Mouse (Mus musculus) lung, adult 2 months (tissue): ENCODE results near the gene Mgat5b. TPM values are rescaled to one million over a fixed set of nuclear protein-coding genes. Genes with fewer than 3 reads are reported as not detected.

Experiments used
- DNase-seq: peaks from one replicate; pipeline ENCODE4 v3.0.0; 2022
- H3K4me1 ChIP-seq: fragments of 200-500 bp; 2 replicates; pipeline ENCODE4 v1.6.1; 2011; ENCODE audit warnings: low read length; ENCODE audit not compliant: control insufficient read depth, insufficient read depth
- H3K4me3 ChIP-seq: fragments of 200-500 bp; replicated peaks from 2 replicates; pipeline ENCODE3; 2011; ENCODE audit warnings: low read depth, mild to moderate bottlenecking, control low read depth, low read length; ENCODE audit errors: extremely low read depth
- CTCF ChIP-seq: fragments of 200-500 bp; IDR thresholded peaks from 2 replicates; pipeline ENCODE4 v1.5.1; 2011; ENCODE audit warnings: mild to moderate bottlenecking, low read length, control low read depth; ENCODE audit not compliant: insufficient read depth
- POLR2A ChIP-seq: fragments of 200-500 bp; IDR thresholded peaks from 2 replicates; pipeline ENCODE4 v1.6.1; 2011; ENCODE audit warnings: low read depth, mild to moderate bottlenecking, control low read depth, low read length, borderline replicate concordance; ENCODE audit errors: extremely low read depth
- WGBS: fragments of 180-500 bp; shearing (Covaris S2); methylation state at CpG from one replicate; pipeline ENCODE4 v1.1.7; 2018; 5-methylcytosine and 5-hydroxymethylcytosine counted together
- polyA plus RNA-seq: library from polyadenylated mRNA; depleted of rRNA; stranded (reverse); fragments of >200 nt; gene quantifications from 2 replicates; pipeline ENCODE4 v1.2.3, GENCODE M21; 2012

Gene Mgat5b
- polyA plus RNA-seq, 1 experiment: 0.13 TPM

- TF ChIP-seq CTCF (no peak), POLR2A (no peak)
- Histone ChIP-seq H3K4me3 (no peak overlapping the region), H3K4me1 (no peaks in the 10 kb centered on the region)
- DNase-seq: no peak
- WGBS: 34% methylated on average over 7 of the region's 7 CpGs
Measured at GRCm38 (mm10) chr11:116917361-116917760, 1.3 kb upstream of the Mgat5b start.

DNA sequence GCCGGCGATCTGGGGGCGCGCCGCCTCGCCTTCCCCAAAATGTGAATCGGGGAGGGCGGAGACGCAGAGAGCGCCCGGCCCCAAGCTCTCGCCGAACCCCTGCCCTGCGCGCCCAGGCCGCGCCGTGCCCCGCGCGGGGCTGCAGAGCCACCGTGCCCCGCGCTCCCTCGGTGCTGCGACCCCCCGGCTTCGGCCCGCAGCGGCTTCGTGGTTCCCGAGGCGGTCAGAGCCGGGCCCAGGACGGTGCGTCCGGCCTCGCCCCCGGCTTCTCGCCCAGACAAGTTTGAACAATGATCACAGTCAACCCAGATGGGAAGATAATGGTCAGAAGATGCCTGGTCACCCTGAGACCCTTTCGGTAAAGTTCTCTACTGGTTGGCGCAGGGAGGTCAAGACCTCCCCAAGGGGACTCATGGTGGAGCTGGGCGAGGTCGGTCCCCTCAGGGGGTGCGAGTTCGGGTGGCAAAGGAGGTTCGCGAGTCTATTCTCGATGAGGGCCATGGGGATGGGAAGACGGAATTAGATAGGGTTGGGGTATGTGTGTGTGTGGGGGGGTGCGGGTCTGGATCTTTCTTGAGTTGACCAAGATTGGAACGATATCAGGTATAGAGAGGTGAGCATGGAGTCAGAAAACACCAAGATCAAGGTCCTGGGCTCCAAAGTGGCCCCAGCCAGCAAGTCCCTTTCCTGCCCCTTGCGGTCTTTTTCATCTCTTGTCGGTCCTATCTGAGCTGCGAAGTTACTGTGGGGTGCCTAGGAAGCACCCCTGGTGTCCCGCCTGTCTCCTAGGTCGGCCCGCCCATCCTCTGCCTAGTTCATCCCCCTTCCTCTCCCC, 740 bp downstream of the Mgat5b start:
- Histone ChIP-seq H3K4me3 (no peak overlapping the region), H3K4me1 (no peaks in the 10 kb centered on the region)
- no peak for TF ChIP-seq POLR2A
- TF ChIP-seq CTCF: no peak
- no peak for DNase-seq
- WGBS: 3% methylated on average over 57 of the region's 58 CpGs

DNA sequence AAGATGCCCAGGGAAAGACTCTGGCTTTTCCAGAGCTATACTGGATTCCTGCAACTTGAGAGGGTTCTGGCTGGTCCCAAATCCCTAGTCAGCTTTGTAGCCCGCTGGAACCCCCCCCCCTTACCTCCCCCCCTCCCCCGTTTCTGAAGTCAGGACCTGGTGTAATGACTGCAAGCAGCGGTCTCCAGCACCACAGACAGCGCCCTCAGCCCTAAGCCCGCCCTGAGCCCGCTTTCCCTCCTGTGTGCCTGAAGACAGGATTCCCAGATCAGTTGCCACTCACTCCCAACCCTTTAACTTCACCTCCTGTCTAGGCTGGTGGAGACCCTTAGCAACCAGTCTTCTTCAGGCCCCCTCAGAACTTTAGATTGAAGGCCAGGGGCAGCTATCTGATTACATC, 2.1 kb downstream of the Mgat5b start:
- DNase-seq: no peak
- WGBS: 10% methylated on average over 6 of the region's 6 CpGs
- Histone ChIP-seq H3K4me3 (no peak overlapping the region), H3K4me1 (no peaks in the 10 kb centered on the region)
- TF ChIP-seq POLR2A (no peak), CTCF (no peak)

GRCm38 (mm10) chr11:116922058-116922457, 3.4 kb downstream of the Mgat5b start:
- no peak for DNase-seq
- Histone ChIP-seq H3K4me3 (no peak overlapping the region), H3K4me1 (no peaks in the 10 kb centered on the region)
- TF ChIP-seq POLR2A: no peak
- TF ChIP-seq CTCF: no peak
- WGBS: 35% methylated on average over 7 of the region's 7 CpGs

GRCm38 (mm10) chr11:116928031-116928430, 9.4 kb downstream of the Mgat5b start:
- Histone ChIP-seq H3K4me3 (no peak overlapping the region), H3K4me1 (no peaks in the 10 kb centered on the region)
- no peak for DNase-seq
- no peak for TF ChIP-seq POLR2A
- TF ChIP-seq CTCF: no peak
- WGBS: 82% methylated on average over 6 of the region's 6 CpGs

- TF ChIP-seq POLR2A (no peak), CTCF (no peak)
- no peak overlapping the region for H3K4me3 ChIP-seq
- DNase-seq: no peak
- 83% methylated on average over 5 of the region's 5 CpGs for WGBS
- no peaks in the 10 kb centered on the region for H3K4me1 ChIP-seq
Measured at GRCm38 (mm10) chr11:116934862-116935261, 16.2 kb downstream of the Mgat5b start.

GRCm38 (mm10) chr11:116935354-116935753, 16.7 kb downstream of the Mgat5b start:
- 50% methylated on average over 9 of the region's 9 CpGs for WGBS
- Histone ChIP-seq H3K4me3 (no peak overlapping the region), H3K4me1 (no peaks in the 10 kb centered on the region)
- no peak for DNase-seq
- TF ChIP-seq CTCF: no peak
- TF ChIP-seq POLR2A: no peak

DNA sequence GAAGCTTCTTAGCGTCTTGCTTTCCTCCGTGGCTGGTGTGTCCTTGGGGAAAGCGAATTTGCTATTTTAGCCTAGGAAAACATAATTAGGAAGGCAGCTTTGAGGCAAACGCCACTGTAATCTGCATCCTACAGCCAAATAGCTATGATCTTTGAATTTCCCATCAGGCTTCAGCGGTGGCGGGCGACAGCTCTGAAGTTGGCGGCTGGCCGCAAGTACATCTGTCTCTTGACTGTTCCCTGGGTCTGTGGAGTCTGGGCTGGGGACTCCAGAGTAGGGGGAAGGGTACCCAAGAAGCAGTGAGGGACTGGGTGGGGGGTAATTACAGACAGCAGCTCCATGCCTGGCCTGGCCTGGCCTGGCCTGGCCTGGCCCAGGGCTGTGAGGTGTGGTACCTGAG, 17.3 kb downstream of the Mgat5b start:
- no peaks in the 10 kb centered on the region for H3K4me1 ChIP-seq
- H3K4me3 ChIP-seq: no peak overlapping the region
- TF ChIP-seq CTCF (no peak), POLR2A (no peak)
- DNase-seq: no peak
- 64% methylated on average over 9 of the region's 9 CpGs for WGBS

- DNase-seq: no peak
- no peak overlapping the region for H3K4me3 ChIP-seq
- 38% methylated on average over 10 of the region's 10 CpGs for WGBS
- TF ChIP-seq CTCF: no peak
- TF ChIP-seq POLR2A: no peak
- no peaks in the 10 kb centered on the region for H3K4me1 ChIP-seq
Measured at GRCm38 (mm10) chr11:116937141-116937540, 18.5 kb downstream of the Mgat5b start.
